ENCODE assay signal across 9 mouse cellular contexts in the genomic region with DNA sequence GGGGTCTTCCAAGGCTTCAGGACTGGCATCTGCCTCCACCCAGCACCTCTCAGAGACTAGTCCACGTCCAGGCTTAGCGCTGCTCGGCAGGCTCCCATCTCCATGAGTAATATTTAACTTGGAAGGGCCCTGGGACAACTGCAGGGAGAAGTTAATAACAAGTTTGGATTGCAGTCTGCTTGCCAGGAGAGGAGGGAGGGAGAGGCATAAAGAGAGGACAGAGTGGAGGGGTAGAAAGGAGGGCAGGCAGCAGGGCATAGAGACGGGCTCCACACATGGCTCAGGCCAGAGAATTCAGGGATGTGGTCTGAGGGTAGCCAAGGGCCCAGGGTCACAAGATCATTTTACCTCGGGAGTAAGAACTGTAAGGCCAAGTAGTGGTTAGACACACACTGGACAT. TPM values are rescaled to one million over a fixed set of nuclear protein-coding genes. Genes with fewer than 3 reads are reported as not detected.
DNase-seq lines count a peak whose midpoint lies in the region; ATAC-seq and TF ChIP-seq lines count a peak whose summit lies in the region.
"Had no signal": no experiment of that assay in that cellular context is flagged by ENCODE, and none has a peak within 500 bp of the region (broad histone marks: within the 10 kb centered on the region; RNA-seq: fewer than 3 reads in every experiment).

No protein-coding gene starts in this region.

- no peak for ATAC-seq in heart, embryonic 11.5 days (replicated peaks; ENCODE audit: insufficient number of reproducible peaks, low FRiP score, low TSS enrichment)
- peak; percentile 26; the same call in 1 of the 2 replicates for ATAC-seq in embryonic facial prominence, embryonic 15.5 days (ENCODE audit: insufficient number of reproducible peaks, low FRiP score, low TSS enrichment, low read depth)
- peak; percentile 10 for ATAC-seq in lung, embryonic 16.5 days (ENCODE audit: low read depth)
- ATAC-seq in cerebellum, adult (ENCODE audit: insufficient number of reproducible peaks, low FRiP score, low TSS enrichment), result no peak

- intact Hi-C loops in left cerebral cortex, postnatal 25 days (cut with DNase I), result no loop called here

- no peaks in the 10 kb centered on the region for H3K9me3 ChIP-seq in heart, embryonic 11.5 days (replicated peaks; ENCODE audit: control insufficient read depth, low read length)
- no peaks in the 10 kb centered on the region for H3K9me3 ChIP-seq in embryonic facial prominence, embryonic 15.5 days (replicated peaks)
- no peaks in the 10 kb centered on the region for H3K9me3 ChIP-seq in lung, embryonic 16.5 days (ENCODE audit: control insufficient read depth, low read length)
- H3K9me3 ChIP-seq: midbrain, embryonic 12.5 days had no signal

- peaks cover 50% of the 10 kb centered on the region for H3K4me1 ChIP-seq in heart, embryonic 11.5 days (ENCODE audit: control insufficient read depth, insufficient read depth, low read length)
- peaks cover 53% of the 10 kb centered on the region for H3K4me1 ChIP-seq in embryonic facial prominence, embryonic 15.5 days
- peaks cover 61% of the 10 kb centered on the region for H3K4me1 ChIP-seq in kidney, adult 2 months (ENCODE audit: control insufficient read depth, insufficient read depth, low read length)
- peaks cover 54% of the 10 kb centered on the region for H3K4me1 ChIP-seq in lung, embryonic 16.5 days (replicated peaks; ENCODE audit: control insufficient read depth, insufficient read depth, low read length)

- no peaks in the 10 kb centered on the region for H3K27me3 ChIP-seq in heart, embryonic 11.5 days (ENCODE audit: control insufficient read depth, insufficient read depth, low read length)
- no peaks in the 10 kb centered on the region for H3K27me3 ChIP-seq in embryonic facial prominence, embryonic 15.5 days
- H3K27me3 ChIP-seq in kidney, adult 2 months (replicated peaks; ENCODE audit: control insufficient read depth, insufficient read depth, low read length), result no peaks in the 10 kb centered on the region
- H3K27me3 ChIP-seq in lung, embryonic 16.5 days (ENCODE audit: control insufficient read depth, insufficient read depth, low read depth, low read length), result no peaks in the 10 kb centered on the region

- no peak for TF ChIP-seq POLR2A in kidney, adult 2 months (IDR thresholded peaks at IDR 0.05; ENCODE audit: low read depth, low read length)

- no peak overlapping the region for H3K9ac ChIP-seq in heart, embryonic 11.5 days (ENCODE audit: low read depth, low read length)
- H3K9ac ChIP-seq in embryonic facial prominence, embryonic 15.5 days, result no peak overlapping the region
- 0 out of 2 replicates have a peak overlapping the region, but pooled peaks have one; percentile 24 for H3K9ac ChIP-seq in lung, embryonic 16.5 days (ENCODE audit: low read length)
- H3K9ac ChIP-seq: midbrain, embryonic 12.5 days had no signal

- H3K27ac ChIP-seq in heart, embryonic 11.5 days (ENCODE audit: low read depth, low read length), result no peak overlapping the region
- peak overlapping the region; percentile 99 for H3K27ac ChIP-seq in embryonic facial prominence, embryonic 15.5 days (replicated peaks)
- H3K27ac ChIP-seq in kidney, adult 2 months (ENCODE audit: insufficient read depth, low read depth, low read length), result peak overlapping the region; percentile 73
- H3K27ac ChIP-seq in lung, embryonic 16.5 days (ENCODE audit: low read length), result peak overlapping the region; percentile 75
- H3K27ac ChIP-seq: midbrain, embryonic 12.5 days had no signal

- H3K36me3 ChIP-seq in heart, embryonic 11.5 days (ENCODE audit: control insufficient read depth, insufficient read depth, low read length), result no peaks in the 10 kb centered on the region
- no peaks in the 10 kb centered on the region for H3K36me3 ChIP-seq in embryonic facial prominence, embryonic 15.5 days
- no peaks in the 10 kb centered on the region for H3K36me3 ChIP-seq in kidney, adult 2 months (ENCODE audit: control insufficient read depth, insufficient read depth, low read length)
- H3K36me3 ChIP-seq in lung, embryonic 16.5 days (ENCODE audit: control insufficient read depth, insufficient read depth, low read length), result no peaks in the 10 kb centered on the region
- H3K36me3 ChIP-seq: midbrain, embryonic 12.5 days had no signal

- WGBS in heart, embryonic 11.5 days (ENCODE audit: insufficient replicate concordance), result 84% methylated on average over 5 of the region's 5 CpGs
- WGBS in embryonic facial prominence, embryonic 15.5 days, result 57% methylated on average over 5 of the region's 5 CpGs
- 23% methylated on average over 5 of the region's 5 CpGs for WGBS in kidney, adult 2 months
- WGBS in lung, embryonic 16.5 days, result 38% methylated on average over 5 of the region's 5 CpGs

- no peak for TF ChIP-seq CTCF in kidney, adult 2 months (conservative IDR thresholded peaks at IDR 0.05; ENCODE audit: insufficient read depth, insufficient read length, low read depth, low read length)

- H3K4me3 ChIP-seq in heart, embryonic 11.5 days (ENCODE audit: low read depth, low read length), result no peak overlapping the region
- no peak overlapping the region for H3K4me3 ChIP-seq in embryonic facial prominence, embryonic 15.5 days (replicated peaks)
- H3K4me3 ChIP-seq in kidney, adult 2 months (ENCODE audit: insufficient read depth, low read depth, low read length), result no peak overlapping the region
- no peak overlapping the region for H3K4me3 ChIP-seq in lung, embryonic 16.5 days (ENCODE audit: low read length)
- H3K4me3 ChIP-seq: midbrain, embryonic 12.5 days had no signal

- peak; percentile 97 for DNase-seq in heart, adult 11 months
- peak; percentile 94 for DNase-seq in kidney, adult 2 months
- DNase-seq in left cerebral cortex, postnatal 25 days (ENCODE audit: low spot score in 2 of 2), result no peak
- DNase-seq in adrenal gland, adult 8-10 months, result no peak

- no peak overlapping the region for H3K4me2 ChIP-seq in heart, embryonic 11.5 days
- H3K4me2 ChIP-seq in embryonic facial prominence, embryonic 15.5 days (replicated peaks), result no peak overlapping the region; the same call in 1 of the 2 replicates
- H3K4me2 ChIP-seq in lung, embryonic 16.5 days (ENCODE audit: low read depth, low read length), result no peak overlapping the region
- H3K4me2 ChIP-seq: midbrain, embryonic 12.5 days had no signal

RNA-seq across cellular contexts. Expression of a gene that starts 11.3 kb away (rescaled TPM):
- polyA plus RNA-seq in heart, embryonic 11.5 days (2014; fragmentation: Nextera tagmentation; extraction: Ambion mirVana), result 64.9 and 66.8 TPM in 2 replicates
- 74.9 and 75.0 TPM in 2 replicates for polyA plus RNA-seq in embryonic facial prominence, embryonic 15.5 days (2015; fragmentation: Nextera tagmentation; extraction: Ambion mirVana)
- 68.9 and 75.5 TPM in 2 replicates for polyA plus RNA-seq in kidney, adult 2 months (2012; rRNA removed)
- 78.6 and 79.6 TPM in 2 replicates for polyA plus RNA-seq in lung, embryonic 16.5 days (2015; fragmentation: Nextera tagmentation; extraction: Ambion mirVana)
- total RNA-seq in left cerebral cortex, postnatal 25 days (2021), result 10 to 100 TPM; 24.2 to 27.3 TPM
- total RNA-seq in adrenal gland, adult 8-10 months (2022), result 10 to 100 TPM; 57.4 to 70.1 (median 60.8) TPM

RNA-seq across cellular contexts. Expression of a gene that starts 15.9 kb away (rescaled TPM):
- polyA plus RNA-seq in heart, embryonic 11.5 days (2014; fragmentation: Nextera tagmentation; extraction: Ambion mirVana), result 14.6 and 14.8 TPM in 2 replicates
- 24.4 and 26.3 TPM in 2 replicates for polyA plus RNA-seq in embryonic facial prominence, embryonic 15.5 days (2015; fragmentation: Nextera tagmentation; extraction: Ambion mirVana)
- 40.4 and 43.9 TPM in 2 replicates for polyA plus RNA-seq in kidney, adult 2 months (2012; rRNA removed)
- polyA plus RNA-seq in lung, embryonic 16.5 days (2015; fragmentation: Nextera tagmentation; extraction: Ambion mirVana), result 15.8 and 16.7 TPM in 2 replicates
- total RNA-seq in left cerebral cortex, postnatal 25 days (2021), result 100 to 1,000 TPM; 111 to 112 TPM
- total RNA-seq in adrenal gland, adult 8-10 months (2022), result 10 to 100 TPM; 64.1 to 85.4 (median 69.1) TPM

Comparison
In these comparisons a context has a peak if more than half of its experiments do, and no peak if none do; other contexts are left out.
1. DNase-seq: peak in heart, adult 11 months (single experiment) and kidney, adult 2 months (single experiment); none in left cerebral cortex, postnatal 25 days (0 of 2) and adrenal gland, adult 8-10 months (single experiment).
2. ATAC-seq: peak in embryonic facial prominence, embryonic 15.5 days (single experiment) and lung, embryonic 16.5 days (single experiment); none in heart, embryonic 11.5 days (single experiment) and cerebellum, adult (single experiment).